Mouse (Mus musculus): ENCODE results near the gene Cpt1a. TPM values are rescaled to one million over a fixed set of nuclear protein-coding genes. Genes with fewer than 3 reads are reported as not detected.

The Cpt1a gene
- polyA plus RNA-seq, 1 experiment from 2014 or later = 54.7 TPM

DNA sequence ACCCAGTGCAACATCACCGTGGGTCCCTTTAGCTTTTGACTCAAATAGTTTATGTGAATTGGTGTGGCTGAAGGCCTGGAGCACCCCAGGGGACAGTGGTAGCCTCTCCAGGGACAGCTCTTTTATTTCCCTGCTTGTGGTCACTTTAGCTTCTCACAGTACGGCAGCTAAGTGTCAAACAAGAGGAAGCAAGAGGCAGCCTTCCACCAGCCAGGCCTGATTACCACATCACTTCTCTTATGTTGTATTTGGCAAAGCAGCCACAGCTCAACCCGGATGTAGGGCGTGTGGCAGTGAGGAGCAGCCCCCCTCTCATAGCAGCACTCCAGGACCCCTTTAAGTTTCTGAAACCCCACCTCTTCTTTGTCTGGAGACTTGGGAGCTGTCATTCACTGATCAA, 100.8 kb downstream of the Cpt1a start:
- peak; percentile 52 for DNase-seq (ENCODE audit: low spot score)

DNA sequence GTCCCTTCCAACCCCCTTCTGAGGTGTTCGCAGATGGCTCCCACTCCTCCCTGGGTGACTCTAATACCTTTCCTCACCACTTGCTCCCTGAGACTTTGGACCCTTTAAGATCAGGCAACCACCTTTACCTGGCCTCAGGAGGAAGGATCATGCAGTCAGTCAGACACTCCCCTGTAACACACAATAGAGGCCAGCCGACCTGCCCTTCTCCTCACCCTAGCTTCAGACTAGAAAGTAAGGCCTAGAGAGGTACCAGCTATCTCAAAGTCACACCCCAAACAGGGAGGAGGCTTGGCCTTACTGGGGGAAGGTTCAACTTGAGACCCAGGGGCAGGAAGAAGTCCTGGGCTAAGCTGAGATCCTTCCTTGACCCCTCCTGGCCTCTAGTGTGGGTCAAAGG, 102.1 kb downstream of the Cpt1a start:
- DNase-seq (ENCODE audit: low spot score) = no peak

DNA sequence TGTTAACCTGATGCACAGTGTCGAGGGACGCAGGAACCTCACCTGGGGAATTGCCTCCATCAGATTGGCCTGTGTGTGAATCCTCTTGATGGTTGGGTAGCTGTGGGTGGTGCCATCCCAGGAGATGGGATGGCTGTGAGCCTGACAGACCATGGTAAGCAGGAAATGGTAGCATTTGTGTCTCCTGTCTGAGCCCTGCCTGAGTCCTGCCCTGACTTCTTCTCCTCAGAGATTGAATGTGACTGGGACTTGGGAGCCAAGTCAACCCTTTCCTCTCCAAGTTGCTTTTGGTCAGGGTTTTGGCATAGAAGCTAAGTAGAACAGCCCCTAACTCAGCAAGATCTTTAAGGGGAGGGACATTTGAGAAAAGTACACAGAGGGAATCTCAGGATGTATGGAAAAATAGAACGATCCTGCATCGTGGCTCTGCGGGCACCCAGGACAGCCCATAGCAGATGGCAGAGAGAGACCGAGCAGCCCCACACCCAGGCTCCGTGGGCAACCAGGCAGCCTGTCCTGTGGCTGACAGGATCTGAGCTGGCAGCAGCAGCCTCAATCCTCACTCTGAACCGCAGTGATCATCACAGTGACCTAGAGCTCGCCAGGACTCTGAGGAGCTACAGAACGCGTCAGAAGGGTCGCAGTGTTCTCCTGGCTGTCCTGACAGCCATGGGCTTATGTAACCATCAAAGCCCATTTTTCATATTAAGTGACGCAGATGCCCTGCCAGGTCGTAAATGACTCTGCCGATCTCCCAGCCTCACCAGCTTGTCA, 106.1 kb downstream of the Cpt1a start:
- no peak for DNase-seq (ENCODE audit: low spot score)

DNA sequence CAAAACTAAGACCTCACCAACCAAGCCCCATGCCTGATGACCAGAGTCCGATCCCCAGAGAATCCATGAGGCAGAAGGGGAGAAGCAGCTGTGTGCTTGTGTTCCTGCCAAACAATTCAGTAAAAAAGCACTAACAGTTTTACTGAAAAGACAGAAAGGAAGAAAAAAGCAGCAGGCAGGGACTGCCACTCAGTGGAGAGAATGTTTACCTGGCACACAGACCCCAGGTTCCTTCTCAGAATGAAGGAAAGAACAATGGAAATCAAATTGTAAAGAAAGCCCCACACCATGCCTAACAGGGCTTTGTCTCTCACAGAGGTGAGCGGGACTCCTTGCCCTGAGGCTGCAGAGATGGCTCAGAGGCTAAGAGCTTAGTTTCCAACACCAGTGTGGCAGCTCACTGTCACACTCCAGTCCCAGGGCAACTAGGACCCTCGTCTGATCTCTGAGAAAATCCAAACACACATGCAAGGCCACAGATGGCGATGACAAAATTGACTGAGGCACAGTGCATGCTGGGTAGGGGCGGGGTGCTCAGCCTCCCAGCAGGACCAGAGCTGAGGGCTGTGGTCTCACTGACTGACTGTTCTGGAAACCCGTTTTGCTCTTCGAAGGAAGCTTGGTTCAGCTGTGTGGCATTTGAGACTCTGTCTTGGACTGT, 107.2 kb downstream of the Cpt1a start:
- no peak for DNase-seq (ENCODE audit: low spot score)

DNA sequence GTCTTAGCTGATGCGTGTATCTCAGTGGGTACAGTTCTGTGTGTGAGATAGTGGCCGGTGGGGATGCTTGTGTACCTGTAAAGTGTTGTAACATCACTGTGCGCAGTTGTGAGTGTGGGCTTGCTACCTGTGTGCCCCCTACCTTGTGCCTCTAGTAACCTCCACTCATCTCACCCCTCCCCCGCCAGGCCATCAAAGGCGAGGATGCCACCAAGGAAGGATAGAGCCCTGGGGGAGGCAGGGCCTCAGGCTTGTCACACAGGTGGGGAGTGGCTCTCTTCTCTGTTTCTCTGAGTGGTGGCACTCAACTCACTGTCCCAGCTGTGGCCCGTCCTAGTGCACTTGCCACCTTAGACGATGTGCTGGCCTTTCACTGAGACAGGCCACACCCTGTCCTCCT, 108.9 kb downstream of the Cpt1a start:
- DNase-seq (ENCODE audit: low spot score) = peak; percentile 47

DNA sequence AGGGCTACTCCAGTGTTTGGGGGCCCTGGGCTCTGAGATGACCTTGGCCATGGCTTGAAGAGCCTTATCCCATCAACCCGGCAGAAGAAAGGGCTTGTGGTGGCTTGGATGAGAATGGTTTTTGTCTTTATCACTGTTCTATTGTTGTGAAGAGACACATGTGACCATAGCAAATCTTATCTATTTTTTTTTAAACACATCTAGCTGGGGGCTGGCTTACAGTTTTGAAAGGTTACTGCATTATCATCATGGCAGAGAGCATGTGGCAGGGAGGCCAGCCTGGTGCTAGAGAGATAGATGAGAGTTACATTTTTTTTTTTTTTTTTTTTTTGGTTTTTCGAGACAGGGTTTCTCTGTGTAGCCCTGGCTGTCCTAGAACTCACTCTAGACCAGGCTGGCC, 109.8 kb downstream of the Cpt1a start:
- no peak for DNase-seq (ENCODE audit: low spot score)

DNA sequence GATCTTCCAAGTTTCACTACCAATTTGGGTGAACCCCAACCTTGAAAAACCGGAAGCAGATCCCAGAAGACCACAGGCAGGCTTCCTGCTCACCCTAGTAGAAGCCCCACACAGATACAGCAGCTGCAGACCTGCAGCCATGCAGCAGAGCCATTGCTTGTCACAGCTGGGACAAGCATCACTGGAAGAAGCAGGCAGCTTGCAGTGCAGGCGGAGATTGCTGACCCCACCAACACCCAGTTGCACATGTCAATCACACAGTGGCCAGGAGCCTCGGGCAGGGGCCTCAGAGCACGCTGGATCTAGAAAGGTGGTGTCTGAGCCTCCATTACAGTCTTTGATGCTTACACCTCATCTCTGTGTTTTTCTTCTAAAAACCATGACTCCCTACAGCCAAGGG, 112.0 kb downstream of the Cpt1a start:
- DNase-seq (ENCODE audit: low spot score) = no peak

DNA sequence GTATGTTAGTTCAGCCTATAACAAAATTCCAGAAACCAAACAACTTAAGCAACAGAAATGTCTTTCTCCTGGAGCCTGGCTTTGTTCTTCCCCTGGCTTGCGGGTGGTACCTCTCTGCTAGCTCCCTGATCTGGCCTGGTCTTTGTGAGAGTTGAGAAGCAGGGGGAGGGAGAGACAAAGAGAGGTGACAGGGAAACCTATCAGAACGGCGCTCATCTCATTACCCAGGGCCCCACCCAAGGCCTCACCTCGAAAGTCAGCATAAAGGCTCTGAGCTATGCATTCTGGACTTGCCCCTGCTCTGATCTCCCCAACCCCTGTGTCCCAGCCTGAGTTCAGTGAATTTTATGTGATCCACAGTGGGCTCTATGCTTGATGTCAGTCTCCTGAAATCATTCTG, 112.5 kb downstream of the Cpt1a start:
- no peak for DNase-seq (ENCODE audit: low spot score)

Small RNA genes lying within 50 kb of the gene (microRNA-seq; reads per million reads assigned to microRNA genes)
- not detected for gene Mir6984 (ENCODE audit: borderline number of aligned reads)

Other genes with a start within 250 kb of the Cpt1a start
- 129 and 137 TPM in 2 replicates for gene Mrpl21, start 39.4 kb upstream of the Cpt1a start, polyA plus RNA-seq (2015; fragmentation: Nextera tagmentation; extraction: Ambion mirVana)
- 10.0 and 10.6 TPM in 2 replicates for gene Ighmbp2, start 39.3 kb upstream of the Cpt1a start, polyA plus RNA-seq (2015; fragmentation: Nextera tagmentation; extraction: Ambion mirVana)
- gene Tesmin, start 66.5 kb downstream of the Cpt1a start, polyA plus RNA-seq (2015; fragmentation: Nextera tagmentation; extraction: Ambion mirVana) = 1.5 and 1.6 TPM in 2 replicates
- 7.2 and 7.4 TPM in 2 replicates for gene Gal, start 92.2 kb downstream of the Cpt1a start, polyA plus RNA-seq (2015; fragmentation: Nextera tagmentation; extraction: Ambion mirVana)